Mouse (Mus musculus) liver, adult 2 months (tissue): ENCODE results near the gene Poln.

ENCODE experiments used
- CTCF ChIP-seq: fragments of 200-500 bp; IDR thresholded peaks from 2 replicates; pipeline ENCODE4 v1.5.1; 2011; ENCODE audit warnings: low read depth, low read length, control low read depth
- POLR2A ChIP-seq: fragments of 200-500 bp; IDR thresholded peaks from 2 replicates; pipeline ENCODE4 v1.6.1; 2011; ENCODE audit warnings: low read length, control low read depth; ENCODE audit not compliant: insufficient read depth; ENCODE audit errors: extremely low read depth

DNA sequence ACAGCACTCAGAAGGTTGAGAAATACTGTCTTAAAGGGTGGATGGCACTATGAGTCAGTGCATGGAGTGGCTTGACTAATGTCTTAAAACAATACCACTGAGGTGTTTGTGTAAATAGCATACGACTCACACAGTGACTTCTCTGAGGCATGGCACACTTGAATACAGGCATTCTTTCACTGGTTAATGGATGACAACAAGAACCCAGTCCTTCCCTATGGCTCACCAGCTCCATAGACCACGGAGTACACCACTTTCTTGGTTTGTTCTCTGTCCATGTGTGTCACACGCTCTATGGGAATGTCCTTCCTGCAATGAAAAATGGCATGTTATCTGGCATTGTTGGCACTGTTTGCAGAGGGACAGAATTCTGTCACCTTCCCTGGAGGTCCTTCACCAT lies 136.7 kb downstream of the Poln start:
- no peak for TF ChIP-seq CTCF
- TF ChIP-seq POLR2A = no peak
